Mouse (Mus musculus) midbrain, embryonic 15.5 days (tissue): ENCODE data around the gene Cptp. TPM values are rescaled to one million over a fixed set of nuclear protein-coding genes. Genes with fewer than 3 reads are reported as not detected.

Experiments
- microRNA-seq: library from miRNA; unstranded; fragments of <30 nt; microRNA quantifications from one replicate; pipeline ENCODE4, GENCODE M21; 2016
- polyA plus RNA-seq: library from polyadenylated mRNA; unstranded; fragments of >200 nt; fragmentation: Nextera tagmentation; extraction: Ambion mirVana; gene quantifications from 2 replicates; pipeline ENCODE4 v1.2.1, GENCODE M21; 2015

Gene Cptp
- polyA plus RNA-seq, 1 experiment from 2014 or later, result 28.1 TPM

Small RNAs within 50 kb of the gene (microRNA-seq; reads per million reads assigned to microRNA genes)
- not detected for gene Gm22991

Other genes starting within 250 kb of the Cptp start
- 54.6 and 56.2 TPM in 2 replicates for gene Cdk11b, start 244.6 kb downstream of the Cptp start, polyA plus RNA-seq
- not detected in 2 replicates for gene Gm10563, start 224.0 kb downstream of the Cptp start, polyA plus RNA-seq
- 3.8 and 5.5 TPM in 2 replicates for gene Mmp23, start 216.1 kb downstream of the Cptp start, polyA plus RNA-seq
- gene Mib2, start 200.2 kb downstream of the Cptp start, polyA plus RNA-seq, result 61.0 and 62.1 TPM in 2 replicates
- 15.7 and 17.1 TPM in 2 replicates for gene Fndc10, start 175.1 kb downstream of the Cptp start, polyA plus RNA-seq
- 151 and 155 TPM in 2 replicates for gene Ssu72, start 164.6 kb downstream of the Cptp start, polyA plus RNA-seq
- 24.8 and 24.9 TPM in 2 replicates for gene Tmem240, start 134.6 kb downstream of the Cptp start, polyA plus RNA-seq
- gene Atad3a, start 108.3 kb downstream of the Cptp start, polyA plus RNA-seq, result 93.4 and 99.2 TPM in 2 replicates
- gene Vwa1, start 94.7 kb downstream of the Cptp start, polyA plus RNA-seq, result 31.5 and 33.5 TPM in 2 replicates
- 0.93 and 1.2 TPM in 2 replicates for gene Tmem88b, start 83.6 kb downstream of the Cptp start, polyA plus RNA-seq
- gene Ankrd65, start 79.0 kb downstream of the Cptp start, polyA plus RNA-seq, result not detected in 2 replicates
- gene Mrpl20, start 66.6 kb downstream of the Cptp start, polyA plus RNA-seq, result 242 and 244 TPM in 2 replicates
- gene Ccnl2, start 57.0 kb downstream of the Cptp start, polyA plus RNA-seq, result 155 and 164 TPM in 2 replicates
- 128 and 129 TPM in 2 replicates for gene Aurkaip1, start 38.2 kb downstream of the Cptp start, polyA plus RNA-seq
- gene Mxra8, start 29.8 kb downstream of the Cptp start, polyA plus RNA-seq, result 23.4 and 32.6 TPM in 2 replicates
- 30.9 and 37.0 TPM in 2 replicates for gene Dvl1, start 22.0 kb downstream of the Cptp start, polyA plus RNA-seq
- 0.61 and 0.72 TPM in 2 replicates for gene Tas1r3, start 6.1 kb downstream of the Cptp start, polyA plus RNA-seq
- 80.6 and 83.6 TPM in 2 replicates for gene Ints11, start 106 bp upstream of the Cptp start, polyA plus RNA-seq
- 60.1 and 66.6 TPM in 2 replicates for gene Pusl1, start 22.3 kb upstream of the Cptp start, polyA plus RNA-seq
- 88.3 and 89.8 TPM in 2 replicates for gene Acap3, start 22.4 kb upstream of the Cptp start, polyA plus RNA-seq
- gene Ube2j2, start 74.4 kb upstream of the Cptp start, polyA plus RNA-seq, result 115 and 118 TPM in 2 replicates
- gene C1qtnf12, start 92.9 kb upstream of the Cptp start, polyA plus RNA-seq, result 6.8 and 9.5 TPM in 2 replicates
- 38.5 and 38.9 TPM in 2 replicates for gene B3galt6, start 123.2 kb upstream of the Cptp start, polyA plus RNA-seq
- gene Sdf4, start 123.4 kb upstream of the Cptp start, polyA plus RNA-seq, result 113 and 118 TPM in 2 replicates
- gene Tnfrsf4, start 144.4 kb upstream of the Cptp start, polyA plus RNA-seq, result 0.56 and 0.83 TPM in 2 replicates
- 3.2 and 3.6 TPM in 2 replicates for gene Tnfrsf18, start 156.7 kb upstream of the Cptp start, polyA plus RNA-seq
- not detected in 2 replicates for gene Ttll10, start 190.0 kb upstream of the Cptp start, polyA plus RNA-seq
- gene 9430015G10Rik, start 240.5 kb upstream of the Cptp start, polyA plus RNA-seq, result 37.6 TPM in 2 replicates